Mouse (Mus musculus) thymus, postnatal 25 days (tissue): ENCODE data around the gene Il2rg.

ENCODE experiments used
- DNase-seq: peaks from one replicate; pipeline ENCODE4 v3.0.0; 2022

Gene Il2rg

GRCm38 (mm10) chrX:101268025-101268754 is at the start of gene Il2rg:
Gene Il2rg, minus strand, starts transcription at chrX:101268255.
- DNase-seq: peak; percentile 65

GRCm38 (mm10) chrX:101313625-101314359 is 45.7 kb upstream of the Il2rg start:
- no peak for DNase-seq

DNA sequence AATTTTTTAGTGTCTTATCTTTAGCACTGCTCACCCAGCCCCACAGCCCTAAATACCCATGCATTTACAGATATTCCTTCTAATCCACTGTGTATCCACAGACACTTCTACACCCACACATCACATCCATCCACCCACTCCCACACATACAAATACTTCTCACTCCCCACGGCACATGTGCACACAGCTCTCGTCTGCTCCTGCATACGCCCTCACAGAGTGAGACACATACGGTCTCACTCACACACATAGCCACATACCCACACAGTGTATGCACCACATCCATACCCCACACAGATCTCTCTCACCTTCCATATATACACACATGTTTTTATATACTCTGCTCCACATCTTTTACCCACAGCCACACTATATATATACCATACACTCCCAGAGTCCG is 41.2 kb upstream of the Il2rg start:
- no peak for DNase-seq

GRCm38 (mm10) chrX:101304646-101305045 is 36.6 kb upstream of the Il2rg start:
- DNase-seq: no peak

DNA sequence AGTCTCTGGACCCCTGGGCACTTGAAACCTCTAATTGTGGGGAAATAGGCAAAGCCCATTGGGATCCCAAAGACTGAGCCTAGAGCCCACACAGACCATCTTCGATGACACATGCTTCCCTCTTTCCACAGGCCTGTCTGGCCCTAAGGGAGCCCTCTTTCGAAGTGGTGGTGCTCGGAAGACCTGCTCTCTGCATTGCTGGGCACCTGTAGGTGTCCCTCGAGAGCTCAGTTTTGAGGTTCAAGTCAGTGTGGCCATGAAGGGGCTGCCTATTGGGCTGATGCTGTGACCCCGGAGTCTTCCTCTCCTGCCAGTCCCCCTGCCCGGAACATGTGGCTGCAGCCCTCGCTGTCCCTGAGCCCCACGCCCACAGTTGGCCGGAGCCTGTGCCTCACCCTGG is 33.6 kb upstream of the Il2rg start:
- no peak for DNase-seq

- DNase-seq: no peak
Measured at GRCm38 (mm10) chrX:101300427-101301030, 32.5 kb upstream of the Il2rg start.

- no peak for DNase-seq
Measured at GRCm38 (mm10) chrX:101299473-101300426, 31.7 kb upstream of the Il2rg start.

- no peak for DNase-seq
Measured at GRCm38 (mm10) chrX:101299055-101299454, 31.0 kb upstream of the Il2rg start, which contains the start of gene Nlgn3. Gene Nlgn3, plus strand, starts transcription at chrX:101299168.

DNA sequence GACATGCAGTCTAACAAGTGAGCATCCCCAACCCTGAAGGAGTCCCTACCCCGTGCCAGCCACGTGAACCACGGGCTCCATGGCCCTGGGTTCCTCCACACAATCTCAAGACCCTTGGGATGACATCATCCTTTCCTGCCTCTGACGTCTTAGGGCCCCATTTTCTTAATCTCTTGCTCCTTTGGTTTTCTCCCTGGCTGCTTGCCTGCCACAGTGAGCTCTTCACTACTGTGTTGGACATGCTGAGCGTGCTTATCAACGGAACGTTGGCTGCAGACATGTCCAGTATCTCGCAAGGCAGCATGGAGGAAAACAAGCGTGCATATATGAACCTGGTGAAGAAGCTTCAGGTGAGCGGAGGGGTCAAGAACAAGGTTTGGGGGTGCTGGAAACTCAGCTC is 22.1 kb upstream of the Il2rg start:
- DNase-seq: no peak

DNA sequence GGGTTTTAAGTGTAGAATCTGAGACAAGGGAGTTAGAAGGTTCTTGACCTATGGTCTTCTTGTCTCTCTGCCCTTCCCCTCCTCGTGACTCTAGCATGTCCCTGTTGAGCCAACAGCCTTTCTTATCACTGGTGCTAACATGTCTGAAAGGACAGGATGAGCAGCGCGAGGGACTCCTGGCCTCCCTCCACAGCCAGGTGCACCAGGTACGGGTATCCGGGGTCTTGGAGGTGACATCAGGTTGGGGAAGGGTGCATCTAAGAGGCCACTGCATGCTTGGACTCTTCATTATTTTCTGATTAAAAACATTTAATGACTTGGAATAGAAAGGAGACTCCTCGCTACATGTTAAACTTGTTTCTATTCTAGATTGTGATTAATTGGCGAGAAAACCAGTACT is 21.0 kb upstream of the Il2rg start:
- no peak for DNase-seq

DNA sequence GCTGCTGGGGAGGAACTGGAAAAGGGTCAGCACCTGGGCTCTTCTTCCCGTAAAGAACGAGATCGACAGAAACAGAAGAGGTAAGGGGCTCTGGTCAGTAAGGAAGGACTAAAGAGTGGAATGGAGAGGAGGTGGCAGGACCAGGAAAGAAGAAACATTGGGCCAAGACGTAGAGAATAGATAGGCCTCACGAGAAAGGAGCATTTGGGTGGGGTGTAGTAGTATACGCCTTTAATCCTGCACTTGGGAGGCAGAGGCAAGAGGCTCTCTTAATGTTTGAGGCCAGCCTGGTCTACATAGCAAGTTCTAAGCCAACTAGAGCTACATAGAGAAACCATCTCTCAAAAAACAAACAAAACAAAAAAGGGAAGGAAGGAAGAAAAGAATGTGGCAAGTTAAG is 20.4 kb upstream of the Il2rg start:
- no peak for DNase-seq

DNA sequence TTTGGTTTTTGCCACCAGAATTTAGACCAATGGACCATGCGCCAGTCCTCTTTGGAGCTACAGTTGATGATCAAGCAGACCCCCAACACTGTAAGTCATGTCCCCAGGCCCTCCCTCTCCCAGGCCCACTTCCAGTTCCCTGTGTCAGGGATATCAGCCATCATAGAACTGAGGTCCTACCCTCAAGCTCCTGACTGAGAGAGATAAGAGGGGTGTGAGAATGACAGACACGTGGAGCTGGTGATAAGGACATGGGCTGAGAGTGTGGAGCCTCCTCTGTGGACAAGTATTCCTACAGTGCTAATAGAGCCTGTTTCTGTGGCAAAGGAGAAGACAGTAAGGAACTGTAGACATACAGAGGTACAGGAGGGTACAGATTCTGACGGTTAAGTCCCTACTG is 19.5 kb upstream of the Il2rg start:
- DNase-seq: no peak

DNA sequence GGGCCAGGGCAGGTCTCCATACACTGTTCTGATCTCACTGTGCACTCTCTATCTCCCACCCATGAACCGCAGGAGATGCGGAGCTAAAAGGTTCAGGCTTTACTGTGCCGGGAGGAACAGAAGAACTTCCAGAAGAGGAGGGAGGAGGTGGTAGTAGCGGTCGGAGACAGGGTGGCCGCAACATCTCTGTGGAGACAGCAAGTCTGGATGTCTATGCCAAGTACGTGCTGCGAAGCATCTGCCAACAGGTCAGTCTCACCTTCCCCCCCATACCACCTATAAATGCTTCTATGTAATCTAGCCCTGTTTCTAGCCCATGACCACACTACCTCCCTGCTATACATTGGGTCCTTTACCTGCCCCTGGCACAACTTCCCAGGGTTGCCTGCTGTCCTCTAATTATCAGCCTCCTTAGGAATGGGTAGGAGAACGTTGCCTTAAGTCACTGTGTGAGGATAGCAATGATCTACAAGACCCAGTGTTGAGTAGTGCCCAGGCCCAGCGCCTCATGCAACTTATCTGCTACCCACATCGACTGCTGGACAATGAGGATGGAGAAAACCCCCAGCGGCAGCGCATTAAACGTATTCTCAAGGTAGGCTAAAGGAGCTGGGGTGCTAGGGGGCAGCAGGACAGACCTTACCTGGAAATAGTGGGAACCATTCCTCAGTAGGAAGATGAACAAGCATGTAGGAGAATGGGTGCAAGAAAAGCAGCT is 18.1 kb upstream of the Il2rg start:
- no peak for DNase-seq

- DNase-seq: peak; percentile 77
Measured at GRCm38 (mm10) chrX:101285534-101285933, 17.5 kb upstream of the Il2rg start.

- no peak for DNase-seq
Measured at GRCm38 (mm10) chrX:101282813-101283212, 14.8 kb upstream of the Il2rg start.

DNA sequence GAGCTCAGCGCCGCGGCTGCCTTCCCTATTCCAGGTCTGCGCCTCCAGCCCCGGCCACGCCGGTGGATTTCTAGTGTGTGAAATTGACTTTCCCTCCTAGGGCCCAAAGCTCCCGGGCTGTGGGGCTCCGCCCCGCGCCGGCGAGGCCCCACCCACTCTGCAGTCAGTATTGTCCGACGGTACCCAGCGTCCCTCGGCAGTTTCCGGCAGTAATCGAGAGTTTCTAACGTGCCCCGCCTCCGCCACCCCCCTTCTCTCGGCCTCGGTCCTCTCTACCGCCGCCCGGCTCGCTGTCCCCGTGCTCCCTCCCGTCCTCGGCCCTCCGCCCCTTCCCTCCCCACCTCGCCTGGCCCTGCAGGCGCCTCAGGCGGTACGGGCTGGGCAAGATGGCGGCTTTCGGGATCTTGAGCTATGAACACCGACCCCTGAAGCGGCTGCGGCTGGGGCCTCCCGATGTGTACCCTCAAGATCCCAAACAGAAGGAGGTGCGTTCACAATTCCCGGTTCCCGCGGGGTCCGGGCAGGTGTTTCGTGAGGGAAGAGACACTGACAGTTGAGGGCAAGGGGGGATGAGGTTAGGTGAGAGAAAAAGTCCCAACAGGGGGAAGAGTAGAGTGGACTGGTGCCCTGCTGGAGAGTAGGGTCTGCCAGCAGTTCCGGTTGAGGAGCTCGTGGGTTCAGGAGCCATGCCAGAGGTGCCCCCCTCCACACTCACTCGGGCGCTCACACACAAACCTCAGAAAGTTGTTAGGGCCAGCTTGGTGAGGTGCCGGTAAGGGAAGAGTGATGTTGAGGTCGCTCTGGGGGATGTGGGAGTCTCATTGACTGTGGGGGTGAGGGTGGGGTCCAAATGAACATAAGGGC is 6.1 kb upstream of the Il2rg start, which contains the start of gene Med12:
TSS of gene Med12 (plus strand) at position 156 of the 864 bp plus-strand sequence.
- DNase-seq: peak; percentile 86

DNA sequence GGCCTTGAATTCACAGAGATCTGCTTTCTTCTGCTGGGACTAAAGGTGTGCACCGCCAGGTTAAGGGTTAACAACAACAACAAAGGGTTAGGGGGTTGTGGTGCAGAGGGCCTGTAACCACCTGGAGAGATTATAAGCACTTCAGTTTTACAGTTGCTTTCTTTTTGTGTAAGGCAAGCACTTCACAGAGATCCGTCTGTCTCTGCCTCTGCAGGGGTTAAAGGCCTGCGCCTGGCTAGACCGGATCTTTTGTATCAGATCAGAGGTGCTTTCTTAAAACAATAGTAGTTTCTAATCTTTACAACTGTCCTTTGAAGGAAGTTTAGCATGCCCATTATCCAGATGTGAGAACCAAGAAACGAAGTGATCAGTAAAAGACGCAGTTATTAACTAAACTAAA is 5.4 kb upstream of the Il2rg start:
- DNase-seq: peak; percentile 35

GRCm38 (mm10) chrX:101268755-101269124 is 685 bp upstream of the Il2rg start, which contains the start of gene Gm20489:
Gene Gm20489, minus strand, starts transcription at chrX:101269023.
- no peak for DNase-seq

DNA sequence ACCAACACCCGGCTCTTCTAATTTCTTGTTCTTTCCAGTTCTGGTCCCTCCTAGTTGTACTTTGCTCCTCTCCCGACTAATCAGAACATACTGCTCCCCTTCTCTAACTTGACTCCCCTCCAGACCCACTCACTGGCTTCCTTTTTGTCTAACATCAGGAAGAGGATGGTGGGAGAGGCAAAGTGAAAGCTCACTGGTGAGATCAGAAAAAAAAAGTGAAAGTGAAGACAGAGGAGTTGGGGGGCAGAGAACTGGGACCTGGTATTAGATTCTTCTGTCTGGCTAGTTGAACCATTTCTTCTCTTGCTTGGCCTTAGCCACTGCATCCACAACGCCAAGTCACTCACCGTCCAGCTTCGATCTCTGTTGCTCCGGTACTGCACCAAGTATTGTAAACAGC is 1.4 kb downstream of the Il2rg start:
- DNase-seq: no peak

DNA sequence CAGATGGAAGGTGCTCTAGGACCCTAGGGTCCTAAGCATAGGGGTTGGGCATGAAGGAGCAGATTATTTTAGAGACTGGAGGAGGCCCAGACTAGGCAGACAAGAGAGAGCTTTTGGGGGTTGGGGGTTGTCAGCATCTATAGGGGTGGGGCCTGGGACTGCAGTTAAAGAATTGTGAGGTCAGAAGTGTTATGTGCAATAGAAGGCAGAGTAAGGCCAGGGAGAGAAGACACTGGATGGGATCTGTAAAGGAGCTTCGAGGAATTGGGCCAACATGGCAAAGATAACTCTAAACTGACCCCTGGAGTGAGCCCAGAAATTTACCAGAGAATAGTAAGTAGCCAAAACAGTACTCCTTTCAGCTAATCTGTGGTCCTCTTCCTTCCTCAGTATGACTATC is 4.2 kb downstream of the Il2rg start, which contains the start of gene Gm614:
TSS of gene Gm614 (minus strand) at position 101 of the 400 bp plus-strand sequence.
- DNase-seq: no peak
